Mouse (Mus musculus): Measurements from ENCODE around the gene Map1b. TPM values are rescaled to one million over a fixed set of nuclear protein-coding genes. Genes with fewer than 3 reads are reported as not detected.
A peak's percentile ranks its signal among the peaks of the same experiment; 100 is the strongest.

Gene Map1b
- polyA plus RNA-seq, 1 experiment from 2014 or later: 88.0 TPM

- H3K4me2 ChIP-seq (ENCODE audit: low read depth, low read length): no peak overlapping the region
- no peaks in the 10 kb centered on the region for H3K9me3 ChIP-seq (replicated peaks; ENCODE audit: control insufficient read depth, low read length)
- 69% methylated on average over 7 of the region's 7 CpGs for WGBS
- H3K27ac ChIP-seq (ENCODE audit: low read length): peak overlapping the region; percentile 11
- no peak for ATAC-seq (replicated peaks; ENCODE audit: extremely low read depth, insufficient read depth, low FRiP score)
- H3K27me3 ChIP-seq (ENCODE audit: control insufficient read depth, insufficient read depth, low read length): no peaks in the 10 kb centered on the region
- no peak overlapping the region for H3K9ac ChIP-seq (ENCODE audit: low read length)
- H3K4me3 ChIP-seq (ENCODE audit: low read length): no peak overlapping the region
- peaks cover 16% of the 10 kb centered on the region for H3K4me1 ChIP-seq (ENCODE audit: control insufficient read depth, insufficient read depth, low read length)
- H3K36me3 ChIP-seq (ENCODE audit: control insufficient read depth, insufficient read depth): no peaks in the 10 kb centered on the region
Observed at GRCm38 (mm10) chr13:99485331-99485733, 31.0 kb downstream of the Map1b start.

GRCm38 (mm10) chr13:99484905-99485304 lies 31.4 kb downstream of the Map1b start:
- H3K4me3 ChIP-seq (ENCODE audit: low read length): no peak overlapping the region
- peaks cover 16% of the 10 kb centered on the region for H3K4me1 ChIP-seq (ENCODE audit: control insufficient read depth, insufficient read depth, low read length)
- no peak overlapping the region for H3K9ac ChIP-seq (ENCODE audit: low read length)
- H3K27ac ChIP-seq (ENCODE audit: low read length): no peak overlapping the region; the same call in 1 of the 2 replicates
- H3K36me3 ChIP-seq (ENCODE audit: control insufficient read depth, insufficient read depth): no peaks in the 10 kb centered on the region
- no peak for ATAC-seq (replicated peaks; ENCODE audit: extremely low read depth, insufficient read depth, low FRiP score)
- H3K27me3 ChIP-seq (ENCODE audit: control insufficient read depth, insufficient read depth, low read length): no peaks in the 10 kb centered on the region
- WGBS: 64% methylated on average over 10 of the region's 10 CpGs
- no peak overlapping the region for H3K4me2 ChIP-seq (ENCODE audit: low read depth, low read length)
- H3K9me3 ChIP-seq (replicated peaks; ENCODE audit: control insufficient read depth, low read length): no peaks in the 10 kb centered on the region

DNA sequence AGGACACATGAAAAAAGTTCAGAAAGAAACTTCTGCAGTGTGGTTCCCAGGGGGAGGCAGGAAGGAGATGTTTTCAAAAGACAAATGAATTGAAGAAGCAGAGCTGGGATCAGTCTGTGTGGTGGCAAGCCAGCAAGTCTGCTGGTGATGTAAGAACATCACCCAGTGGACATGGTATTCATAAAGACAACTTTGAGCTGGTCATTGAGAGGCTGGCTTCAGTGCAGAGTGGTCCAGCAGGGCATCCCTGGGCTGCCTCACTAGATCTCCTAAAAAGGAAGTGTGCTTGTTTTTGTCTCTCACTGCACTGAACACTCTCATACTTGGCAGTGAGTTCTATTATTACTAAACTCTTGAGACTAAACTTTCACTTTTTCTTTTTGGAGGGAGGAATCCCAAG lies 32.9 kb downstream of the Map1b start:
- H3K27me3 ChIP-seq (ENCODE audit: control insufficient read depth, insufficient read depth, low read length): no peaks in the 10 kb centered on the region
- no peak overlapping the region for H3K4me3 ChIP-seq (ENCODE audit: low read length)
- H3K4me2 ChIP-seq (ENCODE audit: low read depth, low read length): no peak overlapping the region
- no peak overlapping the region for H3K27ac ChIP-seq (ENCODE audit: low read length)
- no peak for ATAC-seq (replicated peaks; ENCODE audit: extremely low read depth, insufficient read depth, low FRiP score)
- no peaks in the 10 kb centered on the region for H3K36me3 ChIP-seq (ENCODE audit: control insufficient read depth, insufficient read depth)
- peaks cover 16% of the 10 kb centered on the region for H3K4me1 ChIP-seq (ENCODE audit: control insufficient read depth, insufficient read depth, low read length)
- H3K9me3 ChIP-seq (replicated peaks; ENCODE audit: control insufficient read depth, low read length): no peaks in the 10 kb centered on the region
- no peak overlapping the region for H3K9ac ChIP-seq (ENCODE audit: low read length)

DNA sequence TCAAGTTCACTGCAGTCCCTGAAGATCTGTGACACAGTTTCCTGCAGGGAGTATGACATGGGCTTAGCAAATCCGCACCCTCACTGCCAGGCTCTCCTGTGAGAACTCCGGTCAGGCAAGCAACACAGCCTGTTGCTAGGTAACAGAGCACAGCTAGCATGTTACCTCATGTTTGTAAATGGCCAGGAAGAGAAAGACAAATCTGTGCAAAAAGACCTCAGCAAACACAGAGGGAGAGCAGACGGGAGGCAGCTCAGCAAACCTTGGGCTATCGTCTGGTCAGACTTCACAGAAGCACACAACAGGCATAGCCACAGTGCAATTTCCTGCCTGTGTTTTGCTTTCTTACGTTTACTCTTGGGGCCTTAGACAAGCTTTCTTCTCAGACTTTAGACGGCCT lies 40.9 kb downstream of the Map1b start:
- Histone ChIP-seq H3K4me1 (ENCODE audit: control insufficient read depth, insufficient read depth, low read length) (peaks cover 24% of the 10 kb centered on the region), H3K27ac (ENCODE audit: low read length) (peak overlapping the region; percentile 69), H3K27me3 (ENCODE audit: control insufficient read depth, insufficient read depth, low read length) (no peaks in the 10 kb centered on the region), H3K36me3 (ENCODE audit: control insufficient read depth, insufficient read depth) (no peaks in the 10 kb centered on the region), H3K9me3 (replicated peaks; ENCODE audit: control insufficient read depth, low read length) (no peaks in the 10 kb centered on the region), H3K4me2 (ENCODE audit: low read depth, low read length) (peak overlapping the region; percentile 41), H3K9ac (ENCODE audit: low read length) (0 out of 2 replicates have a peak overlapping the region, but pooled peaks have one; percentile 12), H3K4me3 (ENCODE audit: low read length) (peak overlapping the region; percentile 10; the same call in 1 of the 2 replicates)
- peak; percentile 71 for ATAC-seq (replicated peaks; ENCODE audit: extremely low read depth, insufficient read depth, low FRiP score)
- 15% methylated on average over 6 of the region's 6 CpGs for WGBS

- no peaks in the 10 kb centered on the region for H3K9me3 ChIP-seq (replicated peaks; ENCODE audit: control insufficient read depth, low read length)
- 32% methylated on average over 5 of the region's 5 CpGs for WGBS
- peak overlapping the region; percentile 69 for H3K27ac ChIP-seq (ENCODE audit: low read length)
- no peak overlapping the region for H3K9ac ChIP-seq (ENCODE audit: low read length)
- peak overlapping the region; percentile 41 for H3K4me2 ChIP-seq (ENCODE audit: low read depth, low read length)
- no peaks in the 10 kb centered on the region for H3K27me3 ChIP-seq (ENCODE audit: control insufficient read depth, insufficient read depth, low read length)
- ATAC-seq (replicated peaks; ENCODE audit: extremely low read depth, insufficient read depth, low FRiP score): no peak
- H3K4me1 ChIP-seq (ENCODE audit: control insufficient read depth, insufficient read depth, low read length): peaks cover 24% of the 10 kb centered on the region
- H3K4me3 ChIP-seq (ENCODE audit: low read length): no peak overlapping the region
- no peaks in the 10 kb centered on the region for H3K36me3 ChIP-seq (ENCODE audit: control insufficient read depth, insufficient read depth)
Observed at GRCm38 (mm10) chr13:99475033-99475432, 41.3 kb downstream of the Map1b start.

DNA sequence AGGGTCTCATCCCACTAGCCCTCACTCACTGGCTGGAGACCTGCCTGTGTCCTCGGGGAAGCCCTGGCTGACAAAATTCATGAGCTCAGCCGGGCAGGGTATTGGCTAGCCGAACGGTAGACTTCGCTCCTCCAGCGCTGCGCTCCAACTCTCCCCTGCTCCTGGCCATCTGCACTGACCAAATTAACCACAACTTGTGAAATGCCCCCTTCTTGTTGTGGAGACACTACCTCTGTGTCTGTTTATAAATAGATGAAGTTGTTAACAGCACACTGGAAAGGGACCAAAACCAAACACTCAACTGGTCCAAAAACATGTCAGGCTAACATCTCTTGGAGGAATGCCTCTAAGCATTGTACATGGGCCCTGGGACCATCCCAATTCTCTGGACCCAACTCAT lies 42.2 kb downstream of the Map1b start:
- Histone ChIP-seq H3K27me3 (ENCODE audit: control insufficient read depth, insufficient read depth, low read length) (no peaks in the 10 kb centered on the region), H3K9ac (ENCODE audit: low read length) (no peak overlapping the region), H3K9me3 (replicated peaks; ENCODE audit: control insufficient read depth, low read length) (no peaks in the 10 kb centered on the region), H3K4me2 (ENCODE audit: low read depth, low read length) (no peak overlapping the region), H3K4me1 (ENCODE audit: control insufficient read depth, insufficient read depth, low read length) (peaks cover 24% of the 10 kb centered on the region), H3K36me3 (ENCODE audit: control insufficient read depth, insufficient read depth) (no peaks in the 10 kb centered on the region), H3K27ac (ENCODE audit: low read length) (no peak overlapping the region), H3K4me3 (ENCODE audit: low read length) (no peak overlapping the region)
- no peak; the same call in 1 of the 2 replicates for ATAC-seq (replicated peaks; ENCODE audit: extremely low read depth, insufficient read depth, low FRiP score)
- 65% methylated on average over 7 of the region's 7 CpGs for WGBS

GRCm38 (mm10) chr13:99472028-99472427 lies 44.3 kb downstream of the Map1b start:
- Histone ChIP-seq H3K36me3 (ENCODE audit: control insufficient read depth, insufficient read depth) (no peaks in the 10 kb centered on the region), H3K4me1 (ENCODE audit: control insufficient read depth, insufficient read depth, low read length) (peaks cover 24% of the 10 kb centered on the region), H3K27ac (ENCODE audit: low read length) (no peak overlapping the region), H3K4me3 (ENCODE audit: low read length) (no peak overlapping the region), H3K27me3 (ENCODE audit: control insufficient read depth, insufficient read depth, low read length) (no peaks in the 10 kb centered on the region), H3K9me3 (replicated peaks; ENCODE audit: control insufficient read depth, low read length) (no peaks in the 10 kb centered on the region), H3K4me2 (ENCODE audit: low read depth, low read length) (no peak overlapping the region), H3K9ac (ENCODE audit: low read length) (no peak overlapping the region)
- 80% methylated on average over 9 of the region's 9 CpGs for WGBS
- ATAC-seq (replicated peaks; ENCODE audit: extremely low read depth, insufficient read depth, low FRiP score): no peak

- WGBS: 91% methylated on average over 7 of the region's 7 CpGs
Observed at GRCm38 (mm10) chr13:99470084-99470483, 46.3 kb downstream of the Map1b start.

GRCm38 (mm10) chr13:99468267-99468666 lies 48.1 kb downstream of the Map1b start:
- no peaks in the 10 kb centered on the region for H3K27me3 ChIP-seq (ENCODE audit: control insufficient read depth, insufficient read depth, low read length)
- H3K4me3 ChIP-seq (ENCODE audit: low read length): no peak overlapping the region
- no peak overlapping the region for H3K4me2 ChIP-seq (ENCODE audit: low read depth, low read length)
- 79% methylated on average over 2 of the region's 2 CpGs for WGBS
- H3K9ac ChIP-seq (ENCODE audit: low read length): no peak overlapping the region
- no peaks in the 10 kb centered on the region for H3K36me3 ChIP-seq (ENCODE audit: control insufficient read depth, insufficient read depth)
- no peak for ATAC-seq (replicated peaks; ENCODE audit: extremely low read depth, insufficient read depth, low FRiP score)
- no peaks in the 10 kb centered on the region for H3K9me3 ChIP-seq (replicated peaks; ENCODE audit: control insufficient read depth, low read length)
- H3K4me1 ChIP-seq (ENCODE audit: control insufficient read depth, insufficient read depth, low read length): no peaks in the 10 kb centered on the region
- H3K27ac ChIP-seq (ENCODE audit: low read length): no peak overlapping the region

More at GRCm38 (mm10) chr13:99470084-99470483, 46.3 kb downstream of the Map1b start:
- no peak for ATAC-seq (replicated peaks; ENCODE audit: extremely low read depth, insufficient read depth, low FRiP score)
- Histone ChIP-seq H3K4me2 (ENCODE audit: low read depth, low read length) (no peak overlapping the region), H3K9me3 (replicated peaks; ENCODE audit: control insufficient read depth, low read length) (no peaks in the 10 kb centered on the region), H3K27ac (ENCODE audit: low read length) (no peak overlapping the region), H3K4me3 (ENCODE audit: low read length) (no peak overlapping the region), H3K27me3 (ENCODE audit: control insufficient read depth, insufficient read depth, low read length) (no peaks in the 10 kb centered on the region), H3K9ac (ENCODE audit: low read length) (no peak overlapping the region), H3K4me1 (ENCODE audit: control insufficient read depth, insufficient read depth, low read length) (peaks cover 11% of the 10 kb centered on the region), H3K36me3 (ENCODE audit: control insufficient read depth, insufficient read depth) (no peaks in the 10 kb centered on the region)

Data from heart, embryonic 16.5 days (tissue).